Mouse (Mus musculus) ES-Bruce4 (cell line): ENCODE measurements at regions not wholly inside any gene's neighbourhood (a gene's known extent, or its start where the extent isn't known, plus 50 kb on each side); places are given as distances from the start of the nearest gene placed in this dataset.
"Not testable (repeated sequence)": the region's sequence is repeated elsewhere in the genome, so short reads cannot be mapped to it uniquely, and the experiment has no call there.

ENCODE experiments used
- H3K27ac ChIP-seq: 2 replicates; pipeline ENCODE4 v1.5.1; 2012; ENCODE audit warnings: low read length, inconsistent platforms; ENCODE audit not compliant: insufficient read depth
- H3K27me3 ChIP-seq: 2 replicates; pipeline ENCODE4 v1.6.1; 2012; ENCODE audit warnings: mild to moderate bottlenecking, low read length, inconsistent platforms; ENCODE audit not compliant: control insufficient read depth, poor library complexity, insufficient read depth, severe bottlenecking
- H3K36me3 ChIP-seq: 2 replicates; pipeline ENCODE4 v1.6.1; 2012; ENCODE audit warnings: inconsistent platforms, mild to moderate bottlenecking, low read length, moderate library complexity; ENCODE audit not compliant: control insufficient read depth, poor library complexity, insufficient read depth, severe bottlenecking
- H3K4me1 ChIP-seq: one replicate; pipeline ENCODE4 v1.8.1; 2011; ENCODE audit warnings: low read length; ENCODE audit not compliant: control insufficient read depth, insufficient read depth
- H3K4me3 ChIP-seq: 2 replicates; pipeline ENCODE4 v1.5.1; 2011; ENCODE audit warnings: low read depth, mild to moderate bottlenecking, low read length
- H3K9ac ChIP-seq: 2 replicates; pipeline ENCODE4 v1.6.1; 2012; ENCODE audit warnings: low read depth, mild to moderate bottlenecking, inconsistent platforms; ENCODE audit not compliant: poor library complexity, severe bottlenecking
- H3K9me3 ChIP-seq: replicated peaks from 2 replicates; pipeline ENCODE4 v1.6.1; 2012; ENCODE audit warnings: mild to moderate bottlenecking, low read length, inconsistent platforms; ENCODE audit not compliant: control insufficient read depth, poor library complexity, insufficient read depth, severe bottlenecking
- CTCF ChIP-seq: IDR thresholded peaks from one replicate; pipeline ENCODE4 v1.8.1; 2011; ENCODE audit warnings: low read depth, low read length
- EP300 ChIP-seq: IDR thresholded peaks from 2 replicates; pipeline ENCODE4 v1.6.1; 2011; ENCODE audit warnings: low read depth, low read length; ENCODE audit not compliant: insufficient read depth
- POLR2A ChIP-seq: IDR thresholded peaks from one replicate; pipeline ENCODE4 v1.8.1; 2011; ENCODE audit warnings: low read length; ENCODE audit not compliant: insufficient read depth

- peaks cover 3% of the 10 kb centered on the region for H3K9me3 ChIP-seq
- TF ChIP-seq POLR2A: no peak
- no peak for TF ChIP-seq EP300
- TF ChIP-seq CTCF: no peak
- H3K36me3 ChIP-seq: no peaks in the 10 kb centered on the region
- H3K4me1 ChIP-seq: no peaks in the 10 kb centered on the region
- no peak overlapping the region for H3K9ac ChIP-seq
- H3K4me3 ChIP-seq: no peak overlapping the region
- H3K27ac ChIP-seq: no peak overlapping the region
- no peaks in the 10 kb centered on the region for H3K27me3 ChIP-seq
Measured at GRCm38 (mm10) chr8:5457619-5458018, 352.5 kb upstream of the Slc10a2 start.

- peaks cover 12% of the 10 kb centered on the region for H3K9me3 ChIP-seq
- no peaks in the 10 kb centered on the region for H3K4me1 ChIP-seq
- H3K27me3 ChIP-seq: no peaks in the 10 kb centered on the region
- no peak overlapping the region for H3K9ac ChIP-seq
- TF ChIP-seq CTCF (no peak), EP300 (no peak), POLR2A (no peak)
- no peak overlapping the region for H3K4me3 ChIP-seq
- H3K27ac ChIP-seq: no peak overlapping the region
- no peaks in the 10 kb centered on the region for H3K36me3 ChIP-seq
Measured at GRCm38 (mm10) chr8:5453469-5453868, 348.3 kb upstream of the Slc10a2 start.

- peak overlapping the region; percentile 61; the same call in 1 of the 2 replicates for H3K27ac ChIP-seq
- not testable (repeated sequence) for H3K27me3 ChIP-seq, H3K9ac ChIP-seq, H3K36me3 ChIP-seq, H3K4me3 ChIP-seq, H3K4me1 ChIP-seq
- peak; percentile 76; the same call in 1 of the 2 replicates for TF ChIP-seq EP300
- H3K9me3 ChIP-seq: peaks cover 24% of the 10 kb centered on the region
Measured at GRCm38 (mm10) chr8:5442243-5442642, 337.1 kb upstream of the Slc10a2 start.

GRCm38 (mm10) chr8:5440404-5440803, 335.3 kb upstream of the Slc10a2 start:
- not testable (repeated sequence) for H3K27me3 ChIP-seq, H3K36me3 ChIP-seq, H3K4me1 ChIP-seq, H3K4me3 ChIP-seq, H3K9ac ChIP-seq, H3K27ac ChIP-seq
- peaks cover 24% of the 10 kb centered on the region for H3K9me3 ChIP-seq

- no peak overlapping the region for H3K27ac ChIP-seq
- H3K9me3 ChIP-seq: peaks cover 18% of the 10 kb centered on the region
- H3K4me1 ChIP-seq: no peaks in the 10 kb centered on the region
- TF ChIP-seq POLR2A: no peak
- TF ChIP-seq EP300: no peak
- TF ChIP-seq CTCF: no peak
- no peaks in the 10 kb centered on the region for H3K27me3 ChIP-seq
- H3K9ac ChIP-seq: no peak overlapping the region
- H3K36me3 ChIP-seq: 0 out of 2 replicates have a peak, but pooled peaks cover 2% of the 10 kb centered on the region
- H3K4me3 ChIP-seq: no peak overlapping the region
Measured at GRCm38 (mm10) chr8:5439054-5439453, 333.9 kb upstream of the Slc10a2 start.

GRCm38 (mm10) chr8:5428303-5428971, 323.3 kb upstream of the Slc10a2 start:
- Histone ChIP-seq H3K4me1 (no peaks in the 10 kb centered on the region), H3K9me3 (0 out of 2 replicates have a peak, but pooled peaks cover 1% of the 10 kb centered on the region), H3K27me3 (no peaks in the 10 kb centered on the region), H3K36me3 (no peaks in the 10 kb centered on the region), H3K9ac (no peak overlapping the region), H3K27ac (no peak overlapping the region), H3K4me3 (no peak overlapping the region)
- no peak for TF ChIP-seq EP300
- TF ChIP-seq POLR2A: no peak
- no peak for TF ChIP-seq CTCF

- H3K36me3 ChIP-seq, H3K4me1 ChIP-seq, H3K9ac ChIP-seq, H3K27me3 ChIP-seq, H3K4me3 ChIP-seq, H3K9me3 ChIP-seq, H3K27ac ChIP-seq: not testable (repeated sequence)
Measured at GRCm38 (mm10) chr8:5416841-5417240, 311.7 kb upstream of the Slc10a2 start.
